Mouse (Mus musculus): ENCODE results near the gene Lims1. TPM values are rescaled to one million over a fixed set of nuclear protein-coding genes. Genes with fewer than 3 reads are reported as not detected.

Gene Lims1
- polyA plus RNA-seq, 1 experiment from 2014 or later = 163 TPM

GRCm38 (mm10) chr10:58371279-58371842 is 48.1 kb downstream of the Lims1 start:
- peak overlapping the region; percentile 55 for H3K9ac ChIP-seq (ENCODE audit: low read length)
- no peaks in the 10 kb centered on the region for H3K9me3 ChIP-seq (replicated peaks; ENCODE audit: control insufficient read depth, low read length)
- peak overlapping the region; percentile 53 for H3K4me2 ChIP-seq (ENCODE audit: low read depth, low read length)
- H3K4me1 ChIP-seq (ENCODE audit: control insufficient read depth, insufficient read depth, low read length) = peaks cover 50% of the 10 kb centered on the region
- no peaks in the 10 kb centered on the region for H3K36me3 ChIP-seq (ENCODE audit: control insufficient read depth, insufficient read depth)
- ATAC-seq (replicated peaks; ENCODE audit: extremely low read depth, insufficient read depth, low FRiP score) = peak; percentile 72
- peak overlapping the region; percentile 81 for H3K27ac ChIP-seq (ENCODE audit: low read length)
- peak overlapping the region; percentile 14 for H3K4me3 ChIP-seq (ENCODE audit: low read length)
- no peaks in the 10 kb centered on the region for H3K27me3 ChIP-seq (ENCODE audit: control insufficient read depth, insufficient read depth, low read length)
- WGBS = 13% methylated on average over 14 of the region's 14 CpGs

- peak overlapping the region; percentile 30 for H3K27ac ChIP-seq (ENCODE audit: low read length)
- H3K4me3 ChIP-seq (ENCODE audit: low read length) = no peak overlapping the region; the same call in 1 of the 2 replicates
- no peaks in the 10 kb centered on the region for H3K9me3 ChIP-seq (replicated peaks; ENCODE audit: control insufficient read depth, low read length)
- peaks cover 50% of the 10 kb centered on the region for H3K4me1 ChIP-seq (ENCODE audit: control insufficient read depth, insufficient read depth, low read length)
- WGBS = 45% methylated on average over 6 of the region's 6 CpGs
- ATAC-seq (replicated peaks; ENCODE audit: extremely low read depth, insufficient read depth, low FRiP score) = no peak
- no peaks in the 10 kb centered on the region for H3K36me3 ChIP-seq (ENCODE audit: control insufficient read depth, insufficient read depth)
- peak overlapping the region; percentile 30; the same call in 1 of the 2 replicates for H3K4me2 ChIP-seq (ENCODE audit: low read depth, low read length)
- no peaks in the 10 kb centered on the region for H3K27me3 ChIP-seq (ENCODE audit: control insufficient read depth, insufficient read depth, low read length)
- H3K9ac ChIP-seq (ENCODE audit: low read length) = 0 out of 2 replicates have a peak overlapping the region, but pooled peaks have one; percentile 2
Measured at GRCm38 (mm10) chr10:58372430-58373030, 49.3 kb downstream of the Lims1 start.

- no peak for ATAC-seq (replicated peaks; ENCODE audit: extremely low read depth, insufficient read depth, low FRiP score)
- Histone ChIP-seq H3K27ac (ENCODE audit: low read length) (no peak overlapping the region), H3K4me1 (ENCODE audit: control insufficient read depth, insufficient read depth, low read length) (peaks cover 43% of the 10 kb centered on the region), H3K9me3 (replicated peaks; ENCODE audit: control insufficient read depth, low read length) (no peaks in the 10 kb centered on the region), H3K36me3 (ENCODE audit: control insufficient read depth, insufficient read depth) (no peaks in the 10 kb centered on the region), H3K27me3 (ENCODE audit: control insufficient read depth, insufficient read depth, low read length) (no peaks in the 10 kb centered on the region), H3K4me3 (ENCODE audit: low read length) (no peak overlapping the region), H3K9ac (ENCODE audit: low read length) (no peak overlapping the region), H3K4me2 (ENCODE audit: low read depth, low read length) (no peak overlapping the region)
Measured at GRCm38 (mm10) chr10:58373829-58374228, 50.6 kb downstream of the Lims1 start.

GRCm38 (mm10) chr10:58377592-58378197 is 54.4 kb downstream of the Lims1 start:
- 33% methylated on average over 4 of the region's 4 CpGs for WGBS
- no peak for ATAC-seq (replicated peaks; ENCODE audit: extremely low read depth, insufficient read depth, low FRiP score)
- Histone ChIP-seq H3K9ac (ENCODE audit: low read length) (no peak overlapping the region), H3K9me3 (replicated peaks; ENCODE audit: control insufficient read depth, low read length) (no peaks in the 10 kb centered on the region), H3K4me1 (ENCODE audit: control insufficient read depth, insufficient read depth, low read length) (peaks cover 25% of the 10 kb centered on the region), H3K27ac (ENCODE audit: low read length) (no peak overlapping the region), H3K36me3 (ENCODE audit: control insufficient read depth, insufficient read depth) (0 out of 2 replicates have a peak, but pooled peaks cover 2% of the 10 kb centered on the region), H3K27me3 (ENCODE audit: control insufficient read depth, insufficient read depth, low read length) (no peaks in the 10 kb centered on the region), H3K4me3 (ENCODE audit: low read length) (no peak overlapping the region), H3K4me2 (ENCODE audit: low read depth, low read length) (no peak overlapping the region)

- Histone ChIP-seq H3K9me3 (replicated peaks; ENCODE audit: control insufficient read depth, low read length) (no peaks in the 10 kb centered on the region), H3K4me1 (ENCODE audit: control insufficient read depth, insufficient read depth, low read length) (peaks cover 27% of the 10 kb centered on the region), H3K27ac (ENCODE audit: low read length) (no peak overlapping the region), H3K4me2 (ENCODE audit: low read depth, low read length) (no peak overlapping the region), H3K36me3 (ENCODE audit: control insufficient read depth, insufficient read depth) (0 out of 2 replicates have a peak, but pooled peaks cover 2% of the 10 kb centered on the region), H3K27me3 (ENCODE audit: control insufficient read depth, insufficient read depth, low read length) (no peaks in the 10 kb centered on the region), H3K4me3 (ENCODE audit: low read length) (no peak overlapping the region), H3K9ac (ENCODE audit: low read length) (no peak overlapping the region)
- no peak for ATAC-seq (replicated peaks; ENCODE audit: extremely low read depth, insufficient read depth, low FRiP score)
- 53% methylated on average over 1 of the region's 1 CpGs for WGBS
Measured at GRCm38 (mm10) chr10:58378380-58378779, 55.1 kb downstream of the Lims1 start.

- H3K9me3 ChIP-seq (replicated peaks; ENCODE audit: control insufficient read depth, low read length) = no peaks in the 10 kb centered on the region
- H3K9ac ChIP-seq (ENCODE audit: low read length) = no peak overlapping the region
- WGBS = 100% methylated on average over 1 of the region's 1 CpGs
- no peak overlapping the region for H3K4me3 ChIP-seq (ENCODE audit: low read length)
- H3K27ac ChIP-seq (ENCODE audit: low read length) = no peak overlapping the region
- no peaks in the 10 kb centered on the region for H3K27me3 ChIP-seq (ENCODE audit: control insufficient read depth, insufficient read depth, low read length)
- no peak overlapping the region for H3K4me2 ChIP-seq (ENCODE audit: low read depth, low read length)
- no peak for ATAC-seq (replicated peaks; ENCODE audit: extremely low read depth, insufficient read depth, low FRiP score)
- H3K36me3 ChIP-seq (ENCODE audit: control insufficient read depth, insufficient read depth) = 0 out of 2 replicates have a peak, but pooled peaks cover 2% of the 10 kb centered on the region
- H3K4me1 ChIP-seq (ENCODE audit: control insufficient read depth, insufficient read depth, low read length) = peaks cover 36% of the 10 kb centered on the region
Measured at GRCm38 (mm10) chr10:58379699-58380098, 56.4 kb downstream of the Lims1 start.

- no peak for ATAC-seq (replicated peaks; ENCODE audit: extremely low read depth, insufficient read depth, low FRiP score)
Measured at GRCm38 (mm10) chr10:58381904-58382303, 58.6 kb downstream of the Lims1 start.

GRCm38 (mm10) chr10:58382621-58383101 is 59.4 kb downstream of the Lims1 start:
- Histone ChIP-seq H3K9me3 (replicated peaks; ENCODE audit: control insufficient read depth, low read length) (no peaks in the 10 kb centered on the region), H3K36me3 (ENCODE audit: control insufficient read depth, insufficient read depth) (0 out of 2 replicates have a peak, but pooled peaks cover 2% of the 10 kb centered on the region), H3K4me1 (ENCODE audit: control insufficient read depth, insufficient read depth, low read length) (peaks cover 38% of the 10 kb centered on the region), H3K27ac (ENCODE audit: low read length) (peak overlapping the region; percentile 91), H3K4me3 (ENCODE audit: low read length) (no peak overlapping the region), H3K4me2 (ENCODE audit: low read depth, low read length) (peak overlapping the region; percentile 49; the same call in 1 of the 2 replicates), H3K9ac (ENCODE audit: low read length) (peak overlapping the region; percentile 14), H3K27me3 (ENCODE audit: control insufficient read depth, insufficient read depth, low read length) (no peaks in the 10 kb centered on the region)
- 0 out of 2 replicates have a peak, but pooled peaks have one; percentile 30 for ATAC-seq (replicated peaks; ENCODE audit: extremely low read depth, insufficient read depth, low FRiP score)
- 10% methylated on average over 3 of the region's 3 CpGs for WGBS

More at GRCm38 (mm10) chr10:58381904-58382303, 58.6 kb downstream of the Lims1 start:
- Histone ChIP-seq H3K4me3 (ENCODE audit: low read length) (no peak overlapping the region), H3K4me2 (ENCODE audit: low read depth, low read length) (no peak overlapping the region), H3K36me3 (ENCODE audit: control insufficient read depth, insufficient read depth) (0 out of 2 replicates have a peak, but pooled peaks cover 2% of the 10 kb centered on the region), H3K9ac (ENCODE audit: low read length) (peak overlapping the region; percentile 14; the same call in 1 of the 2 replicates), H3K27ac (ENCODE audit: low read length) (peak overlapping the region; percentile 91), H3K27me3 (ENCODE audit: control insufficient read depth, insufficient read depth, low read length) (no peaks in the 10 kb centered on the region), H3K4me1 (ENCODE audit: control insufficient read depth, insufficient read depth, low read length) (peaks cover 38% of the 10 kb centered on the region), H3K9me3 (replicated peaks; ENCODE audit: control insufficient read depth, low read length) (no peaks in the 10 kb centered on the region)
- WGBS = 65% methylated on average over 1 of the region's 1 CpGs

Data from heart, embryonic 16.5 days (tissue).